Mouse (Mus musculus) spleen, adult 2 months (tissue): ENCODE data around the gene Tspan17.

Experiments used
- CTCF ChIP-seq: fragments of 200-500 bp; IDR thresholded peaks from 2 replicates; pipeline ENCODE4 v1.5.1; 2011; ENCODE audit warnings: mild to moderate bottlenecking, inconsistent platforms; ENCODE audit not compliant: insufficient read depth, insufficient read length, insufficient replicate concordance; ENCODE audit errors: extremely low read depth
- POLR2A ChIP-seq: fragments of 200-500 bp; IDR thresholded peaks from 2 replicates; pipeline ENCODE4 v1.6.1; 2011; ENCODE audit warnings: low read depth, low read length, inconsistent platforms

- TF ChIP-seq POLR2A = no peak
- TF ChIP-seq CTCF = no peak
Observed at GRCm38 (mm10) chr13:54800206-54800605, 11.0 kb downstream of the Tspan17 start.
